ENCODE assay signal across 11 mouse cellular contexts in the genomic region with DNA sequence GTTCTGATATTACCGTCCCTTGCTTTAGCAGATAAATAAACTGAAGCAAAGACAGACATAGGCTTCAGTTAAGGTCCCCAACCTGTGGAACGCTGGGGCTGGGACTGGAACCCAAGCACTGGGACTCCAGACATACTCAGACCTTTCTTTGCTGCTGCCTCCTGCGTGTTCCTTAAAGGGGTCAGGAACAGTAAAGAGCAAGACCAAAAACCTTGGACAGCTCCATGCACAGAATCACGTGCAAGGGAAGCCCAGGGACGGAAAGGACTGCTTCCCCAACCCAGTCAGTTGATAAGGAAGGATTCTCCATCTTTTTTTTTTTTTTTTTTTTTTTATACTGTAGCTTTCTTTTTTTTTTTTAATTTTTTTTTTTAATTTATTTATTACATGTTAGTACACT. TPM values are rescaled to one million over a fixed set of nuclear protein-coding genes. Genes with fewer than 3 reads are reported as not detected.
DNase-seq lines count a peak whose midpoint lies in the region; ATAC-seq and TF ChIP-seq lines count a peak whose summit lies in the region.
"Had no signal": no experiment of that assay in that cellular context is flagged by ENCODE, and none has a peak within 500 bp of the region (broad histone marks: within the 10 kb centered on the region; RNA-seq: fewer than 3 reads in every experiment).

No protein-coding gene starts in this region.

- 0 out of 2 replicates have a peak, but pooled peaks cover 9% of the 10 kb centered on the region for H3K36me3 ChIP-seq in forebrain, postnatal 0 days (ENCODE audit: insufficient read depth)
- H3K36me3 ChIP-seq in forebrain, embryonic 10.5 days (replicated peaks) = peaks cover 22% of the 10 kb centered on the region
- H3K36me3 ChIP-seq in limb, embryonic 15.5 days = peaks cover 13% of the 10 kb centered on the region; the same call in 1 of the 2 replicates

- peak overlapping the region; percentile 91; the same call in 1 of the 2 replicates for H3K4me2 ChIP-seq in forebrain, postnatal 0 days (ENCODE audit: low read depth)
- H3K4me2 ChIP-seq in limb, embryonic 15.5 days = peak overlapping the region; percentile 20; the same call in 1 of the 2 replicates

- no peak for TF ChIP-seq CTCF in forebrain, postnatal 0 days (IDR thresholded peaks at IDR 0.05; ENCODE audit: low read depth)

- peaks cover 5% of the 10 kb centered on the region; the same call in 1 of the 2 replicates for H3K4me1 ChIP-seq in forebrain, postnatal 0 days (ENCODE audit: insufficient read depth)
- H3K4me1 ChIP-seq in forebrain, embryonic 10.5 days = peaks cover 40% of the 10 kb centered on the region
- peaks cover 13% of the 10 kb centered on the region for H3K4me1 ChIP-seq in limb, embryonic 15.5 days

- 0 out of 2 replicates have a peak overlapping the region, but pooled peaks have one; percentile 48 for H3K4me3 ChIP-seq in forebrain, postnatal 0 days (ENCODE audit: low read depth, low read length)
- no peak overlapping the region; the same call in 1 of the 2 replicates for H3K4me3 ChIP-seq in forebrain, embryonic 10.5 days
- no peak overlapping the region for H3K4me3 ChIP-seq in limb, embryonic 15.5 days

- H3K27ac ChIP-seq in forebrain, postnatal 0 days (ENCODE audit: low read depth, low read length) = peak overlapping the region; percentile 77; the same call in 1 of the 2 replicates
- H3K27ac ChIP-seq in forebrain, embryonic 10.5 days = no peak overlapping the region
- no peak overlapping the region for H3K27ac ChIP-seq in limb, embryonic 15.5 days

- H3K9ac ChIP-seq in forebrain, postnatal 0 days = no peak overlapping the region
- no peak overlapping the region for H3K9ac ChIP-seq in limb, embryonic 15.5 days

- H3K27me3 ChIP-seq in forebrain, postnatal 0 days (ENCODE audit: insufficient read depth, low read length) = no peaks in the 10 kb centered on the region
- H3K27me3 ChIP-seq in forebrain, embryonic 10.5 days (ENCODE audit: poor library complexity, severe bottlenecking) = no peaks in the 10 kb centered on the region
- no peaks in the 10 kb centered on the region for H3K27me3 ChIP-seq in limb, embryonic 15.5 days

- no peak for ATAC-seq in forebrain, postnatal 0 days
- ATAC-seq in limb, embryonic 15.5 days (ENCODE audit: insufficient number of reproducible peaks, low FRiP score, low TSS enrichment, low read depth) = no peak

- 44% methylated on average over 5 of the region's 5 CpGs for WGBS in forebrain, postnatal 0 days
- 34% methylated on average over 5 of the region's 5 CpGs for WGBS in forebrain, embryonic 10.5 days
- WGBS in limb, embryonic 15.5 days = 35% methylated on average over 5 of the region's 5 CpGs

- no peaks in the 10 kb centered on the region for H3K9me3 ChIP-seq in forebrain, postnatal 0 days (ENCODE audit: low read length)
- no peaks in the 10 kb centered on the region for H3K9me3 ChIP-seq in forebrain, embryonic 10.5 days
- H3K9me3 ChIP-seq in limb, embryonic 15.5 days = no peaks in the 10 kb centered on the region

- DNase-seq in forebrain, postnatal 0 days = no peak
- no peak for DNase-seq in forebrain, embryonic 10.5 days (ENCODE audit: extremely low spot score, low spot score)
- peak; percentile 30 to 41 for DNase-seq in kidney, postnatal 4 days
- no peak for DNase-seq in kidney, adult 11 months
- DNase-seq in ZHBTc4 (ENCODE audit: low read depth, low spot score) = peak; percentile 57
- no peak for DNase-seq in ovary, adult 18-20 months (ENCODE audit: low spot score)
- no peak for DNase-seq in frontal cortex, adult 2 months (ENCODE audit: extremely low spot score in 1 of 2, low spot score in 1 of 2)
- DNase-seq: cerebellum, adult 8-10 months; heart, postnatal 36 days; left cerebral cortex, postnatal 4 days had no signal

RNA-seq across cellular contexts. Expression of gene Nim1k, which starts 1.1 kb away (rescaled TPM):
- 11.2 and 11.3 TPM in 2 replicates for total RNA-seq in forebrain, postnatal 0 days (2014; rRNA removed)
- 7.5 and 8.7 TPM in 2 replicates for polyA plus RNA-seq in forebrain, postnatal 0 days (2015; fragmentation: Nextera tagmentation; extraction: Ambion mirVana)
- 3.3 and 3.5 TPM in 2 replicates for polyA plus RNA-seq in forebrain, embryonic 10.5 days (2016; fragmentation: Nextera tagmentation; extraction: Ambion mirVana)
- 2.6 and 2.7 TPM in 2 replicates for polyA plus RNA-seq in limb, embryonic 15.5 days (2015; fragmentation: Nextera tagmentation; extraction: Ambion mirVana)
- polyA plus RNA-seq in frontal cortex, adult 2 months (2012; rRNA removed) = 9.2 and 10.2 TPM in 2 replicates

RNA-seq across cellular contexts. Expression of gene Zfp131, which starts 33.9 kb away (rescaled TPM):
- total RNA-seq in forebrain, postnatal 0 days (2014; rRNA removed) = 46.6 and 56.7 TPM in 2 replicates
- 23.1 and 27.7 TPM in 2 replicates for polyA plus RNA-seq in forebrain, postnatal 0 days (2015; fragmentation: Nextera tagmentation; extraction: Ambion mirVana)
- 42.7 and 44.4 TPM in 2 replicates for polyA plus RNA-seq in forebrain, embryonic 10.5 days (2016; fragmentation: Nextera tagmentation; extraction: Ambion mirVana)
- polyA plus RNA-seq in limb, embryonic 15.5 days (2015; fragmentation: Nextera tagmentation; extraction: Ambion mirVana) = 29.2 and 32.2 TPM in 2 replicates
- polyA plus RNA-seq in frontal cortex, adult 2 months (2012; rRNA removed) = 29.3 and 30.3 TPM in 2 replicates

Comparison
In these comparisons a context has a peak if more than half of its experiments do, and no peak if none do; other contexts are left out.
1. DNase-seq: peak in kidney, postnatal 4 days (2 of 2) and ZHBTc4 (single experiment); none in forebrain, postnatal 0 days (single experiment), forebrain, embryonic 10.5 days (single experiment), kidney, adult 11 months (single experiment), ovary, adult 18-20 months (single experiment) and frontal cortex, adult 2 months (0 of 2).